Mouse (Mus musculus): Measurements from ENCODE around the gene Hist1h4m. TPM values are rescaled to one million over a fixed set of nuclear protein-coding genes. Genes with fewer than 3 reads are reported as not detected.
"Not testable (repeated sequence)": the region's sequence is repeated elsewhere in the genome, so short reads cannot be mapped to it uniquely, and the experiment has no call there.

Hist1h4m gene
- 100 to 1,000 TPM; 150 to 154 TPM for total RNA-seq (2021)
- long read RNA-seq, experiment 1, partial matches to known transcripts = 0 of 1 reads
- long read RNA-seq, experiment 1, other reads (novel, unspliced or antisense) = 0 of 1 reads
- long read RNA-seq, experiment 2 = 0 reads

- DNase-seq = not testable (repeated sequence)
Observed at GRCm38 (mm10) chr13:21811539-21811938, at the start of gene Hist1h4m. Hist1h4m (plus strand) TSS chr13:21811746.

DNA sequence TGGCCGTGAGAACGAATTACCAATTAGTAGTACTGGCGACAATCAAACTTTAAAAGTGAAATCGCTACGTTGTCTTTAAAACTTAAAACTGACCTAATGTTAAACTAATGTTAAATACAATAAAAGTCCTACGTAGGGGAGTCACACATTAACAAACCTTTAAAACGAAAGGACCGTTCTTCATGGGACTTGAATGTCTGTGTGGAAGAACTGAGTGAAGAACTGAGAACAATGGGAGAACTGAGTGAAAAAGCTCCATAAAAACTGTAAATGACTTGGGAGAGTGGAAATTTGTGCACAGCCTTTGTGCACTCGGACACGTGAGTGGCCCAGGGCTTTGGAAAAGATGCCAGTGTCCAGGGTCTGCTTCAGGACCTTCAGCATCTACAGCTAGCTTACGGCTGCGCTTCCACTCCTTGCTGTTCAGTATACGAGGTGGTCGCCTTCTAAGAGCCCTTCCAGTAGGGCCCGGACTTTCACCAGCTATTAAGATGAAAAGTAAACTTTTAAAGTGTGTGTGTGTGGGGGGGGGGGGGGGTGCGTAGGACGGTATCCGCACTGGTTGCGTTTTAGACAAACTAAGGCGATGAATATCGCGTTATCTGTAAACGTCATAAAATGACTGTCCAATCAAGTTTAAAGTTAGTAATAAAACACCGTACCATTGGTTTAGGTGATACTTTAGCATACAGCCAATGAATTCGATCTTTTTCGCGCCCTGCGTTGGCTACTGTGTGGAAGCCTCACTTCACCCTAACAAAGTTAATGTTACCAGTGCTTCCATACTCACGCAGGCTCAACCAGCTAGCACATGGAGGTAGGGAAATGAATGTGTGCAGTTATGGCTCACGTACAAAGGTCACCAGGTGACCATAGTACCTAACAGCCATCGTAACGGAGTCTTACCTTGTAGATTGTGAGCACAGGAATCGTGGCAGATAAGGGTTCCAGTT lies 32.5 kb upstream of the Hist1h4m start:
- intact Hi-C loops (cut with DNase I; ENCODE audit: low total_unique reads) = no loop called here
- peak; percentile 58 for DNase-seq

More at GRCm38 (mm10) chr13:21811539-21811938, at the start of gene Hist1h4m:
- intact Hi-C loops (cut with DNase I; ENCODE audit: low total_unique reads) = not testable (repeated sequence)

GRCm38 (mm10) chr13:21779767-21780731 lies 31.5 kb upstream of the Hist1h4m start, which contains the start of gene Hist1h1b:
Hist1h1b (minus strand) TSS chr13:21780625.
- DNase-seq = peak; percentile 50
- intact Hi-C loops (cut with DNase I; ENCODE audit: low total_unique reads) = no loop called here

- no peak for DNase-seq
- intact Hi-C loops (cut with DNase I; ENCODE audit: low total_unique reads) = no loop called here
Observed at GRCm38 (mm10) chr13:21781021-21781555, 30.5 kb upstream of the Hist1h4m start.

GRCm38 (mm10) chr13:21781639-21782038 lies 29.9 kb upstream of the Hist1h4m start:
- intact Hi-C loops (cut with DNase I; ENCODE audit: low total_unique reads) = no loop called here
- no peak for DNase-seq

DNA sequence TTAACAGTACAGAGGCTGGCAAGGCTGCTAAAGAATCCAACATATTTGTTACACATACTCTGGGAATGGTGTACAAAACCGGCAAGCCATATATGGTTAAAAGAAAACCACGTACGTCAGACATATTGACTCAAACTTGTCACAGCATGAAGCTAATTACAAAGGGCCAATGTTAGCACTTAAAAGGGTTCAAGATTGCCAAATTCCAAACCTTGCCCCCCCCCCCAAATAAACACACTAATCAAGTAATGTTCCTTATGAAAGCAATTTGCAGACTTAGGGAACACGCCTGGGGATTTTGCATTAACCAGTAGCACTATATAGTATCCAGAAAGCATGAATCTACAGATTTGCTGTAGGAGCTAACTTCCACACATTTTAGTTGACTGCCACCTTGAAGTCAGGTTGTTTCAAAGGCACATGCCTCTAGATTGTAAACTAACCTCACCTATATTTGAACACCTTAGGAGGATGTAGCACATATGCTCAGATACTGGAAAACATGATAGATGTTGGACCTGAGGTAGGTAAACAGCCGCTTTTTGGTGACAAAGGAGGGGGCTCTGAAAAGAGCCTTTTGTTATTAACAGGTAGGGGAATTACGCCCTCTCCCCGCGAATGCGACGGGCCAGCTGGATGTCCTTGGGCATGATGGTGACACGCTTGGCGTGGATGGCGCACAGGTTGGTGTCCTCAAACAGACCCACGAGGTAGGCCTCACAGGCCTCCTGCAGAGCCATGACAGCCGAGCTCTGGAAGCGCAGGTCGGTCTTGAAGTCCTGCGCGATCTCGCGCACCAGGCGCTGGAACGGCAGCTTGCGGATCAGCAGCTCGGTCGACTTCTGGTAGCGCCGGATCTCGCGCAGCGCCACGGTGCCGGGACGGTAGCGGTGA lies 28.9 kb upstream of the Hist1h4m start:
- DNase-seq = not testable (repeated sequence)

GRCm38 (mm10) chr13:21783255-21783617 lies 28.3 kb upstream of the Hist1h4m start, which contains the start of gene Hist1h3i:
Hist1h3i (minus strand) TSS chr13:21783370.
- intact Hi-C loops (cut with DNase I; ENCODE audit: low total_unique reads) = no loop called here
- peak; percentile 7 for DNase-seq

More for the DNA sequence above, 28.9 kb upstream of the Hist1h4m start:
- intact Hi-C loops (cut with DNase I; ENCODE audit: low total_unique reads) = not testable (repeated sequence)

DNA sequence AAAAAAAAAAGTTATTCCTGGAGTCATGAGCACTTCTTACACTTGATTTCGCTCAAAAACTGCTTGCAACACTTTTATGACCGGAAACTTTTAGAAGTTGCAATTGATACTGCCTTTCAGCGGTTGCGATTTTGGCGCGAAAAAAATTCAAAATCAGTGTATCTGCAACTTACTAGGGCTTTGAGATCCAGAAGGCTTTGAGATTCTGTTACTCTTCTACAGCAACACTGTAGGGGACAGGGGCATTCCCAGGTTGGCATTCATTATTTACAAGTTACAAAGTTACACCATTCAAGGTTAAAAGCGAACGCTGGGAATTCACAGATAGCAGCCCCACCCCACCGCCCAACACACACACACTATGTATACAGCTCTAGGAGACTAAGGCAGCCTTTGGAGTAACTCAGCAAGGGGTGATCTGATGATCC lies 27.8 kb upstream of the Hist1h4m start:
- intact Hi-C loops (cut with DNase I; ENCODE audit: low total_unique reads) = no loop called here
- DNase-seq = no peak

GRCm38 (mm10) chr13:21784311-21784710 lies 27.2 kb upstream of the Hist1h4m start:
- DNase-seq = no peak
- intact Hi-C loops (cut with DNase I; ENCODE audit: low total_unique reads) = no loop called here

DNA sequence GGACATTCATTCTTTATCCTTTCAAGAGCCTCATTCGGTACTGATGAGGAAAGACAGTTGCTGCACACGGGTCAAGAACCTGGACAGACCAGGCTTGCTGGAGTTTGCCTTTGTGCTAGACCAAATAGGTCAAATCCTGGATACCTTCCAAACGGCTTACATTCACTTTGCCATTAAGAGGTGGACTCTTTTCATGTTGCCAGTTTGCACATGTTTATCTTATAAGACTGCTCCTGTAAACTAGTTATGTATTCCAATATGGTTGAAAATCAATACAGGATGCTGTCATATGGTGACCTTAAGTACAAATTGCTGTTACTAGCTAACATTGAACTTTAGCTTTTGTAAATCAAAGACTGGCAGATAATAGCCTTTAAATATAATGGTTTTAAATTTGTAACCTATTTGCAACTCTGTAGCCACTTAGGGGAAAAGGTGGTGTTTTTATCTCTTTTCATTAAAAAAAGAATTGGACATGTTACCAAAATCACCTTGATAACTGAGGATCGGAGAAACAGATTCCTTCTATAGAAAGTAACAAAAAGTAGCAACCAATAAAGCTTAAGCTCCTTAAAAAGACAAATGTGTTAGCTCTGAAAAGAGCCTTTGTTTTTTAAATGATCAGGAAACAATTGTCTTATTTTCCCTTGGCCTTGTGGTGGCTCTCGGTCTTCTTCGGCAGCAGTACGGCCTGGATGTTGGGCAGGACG lies 25.2 kb upstream of the Hist1h4m start:
- intact Hi-C loops (cut with DNase I; ENCODE audit: low total_unique reads) = no loop called here
- no peak for DNase-seq

DNA sequence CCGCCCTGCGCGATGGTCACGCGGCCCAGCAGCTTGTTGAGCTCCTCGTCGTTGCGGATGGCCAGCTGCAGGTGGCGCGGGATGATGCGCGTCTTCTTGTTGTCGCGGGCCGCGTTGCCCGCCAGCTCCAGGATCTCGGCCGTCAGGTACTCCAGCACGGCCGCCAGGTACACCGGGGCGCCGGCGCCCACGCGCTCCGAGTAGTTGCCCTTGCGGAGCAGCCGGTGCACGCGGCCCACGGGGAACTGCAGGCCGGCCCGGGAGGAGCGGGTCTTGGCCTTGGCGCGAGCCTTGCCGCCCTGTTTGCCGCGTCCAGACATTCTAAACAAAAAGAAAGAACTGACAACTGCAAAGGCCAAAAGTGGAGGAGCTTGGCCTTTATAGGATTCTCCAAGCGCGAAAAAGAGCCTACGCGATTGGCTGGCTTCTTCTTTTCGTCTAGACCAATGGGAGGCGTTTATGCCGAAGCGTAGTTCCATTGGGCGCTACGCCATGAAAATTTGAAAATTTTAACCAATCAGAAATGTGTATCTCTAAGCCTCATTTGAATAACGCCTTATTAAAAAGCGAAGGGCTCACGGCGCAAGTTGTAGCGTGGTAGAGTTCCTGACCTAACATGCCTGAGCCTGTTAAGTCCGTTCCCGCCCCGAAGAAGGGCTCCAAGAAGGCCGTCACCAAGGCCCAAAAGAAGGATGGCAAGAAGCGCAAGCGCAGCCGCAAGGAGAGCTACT lies 24.5 kb upstream of the Hist1h4m start, which contains the start of the genes Hist1h2an and Hist1h2bp:
Gene Hist1h2an (minus strand): TSS at position 320 of the 731 bp plus-strand sequence.
Gene Hist1h2bp (plus strand): TSS at position 563 of the 731 bp plus-strand sequence.
- intact Hi-C loops (cut with DNase I; ENCODE audit: low total_unique reads) = not testable (repeated sequence)
- peak; percentile 75 for DNase-seq

GRCm38 (mm10) chr13:21787760-21788593 lies 23.6 kb upstream of the Hist1h4m start:
- intact Hi-C loops (cut with DNase I; ENCODE audit: low total_unique reads) = no loop called here
- DNase-seq = no peak

DNA sequence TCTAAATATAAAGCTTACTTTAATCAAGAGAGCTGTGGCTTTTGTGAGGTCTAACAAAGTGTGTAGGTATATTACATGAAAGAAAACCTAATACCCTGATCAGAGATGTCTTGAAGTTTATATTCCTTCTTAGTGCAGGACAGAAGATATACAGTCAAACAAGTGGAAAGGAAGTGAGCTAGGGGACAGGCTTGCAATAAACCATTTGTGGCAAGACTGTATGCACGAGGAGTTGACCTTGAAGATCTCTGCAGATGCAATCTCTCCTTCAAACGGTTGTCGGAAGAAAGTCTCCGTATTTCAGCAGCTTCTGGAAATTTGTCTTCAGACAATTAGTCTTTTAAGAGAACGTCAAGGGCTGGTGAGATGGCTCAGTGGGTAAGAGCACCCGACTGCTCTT lies 21.6 kb upstream of the Hist1h4m start:
- intact Hi-C loops (cut with DNase I; ENCODE audit: low total_unique reads) = no loop called here

DNA sequence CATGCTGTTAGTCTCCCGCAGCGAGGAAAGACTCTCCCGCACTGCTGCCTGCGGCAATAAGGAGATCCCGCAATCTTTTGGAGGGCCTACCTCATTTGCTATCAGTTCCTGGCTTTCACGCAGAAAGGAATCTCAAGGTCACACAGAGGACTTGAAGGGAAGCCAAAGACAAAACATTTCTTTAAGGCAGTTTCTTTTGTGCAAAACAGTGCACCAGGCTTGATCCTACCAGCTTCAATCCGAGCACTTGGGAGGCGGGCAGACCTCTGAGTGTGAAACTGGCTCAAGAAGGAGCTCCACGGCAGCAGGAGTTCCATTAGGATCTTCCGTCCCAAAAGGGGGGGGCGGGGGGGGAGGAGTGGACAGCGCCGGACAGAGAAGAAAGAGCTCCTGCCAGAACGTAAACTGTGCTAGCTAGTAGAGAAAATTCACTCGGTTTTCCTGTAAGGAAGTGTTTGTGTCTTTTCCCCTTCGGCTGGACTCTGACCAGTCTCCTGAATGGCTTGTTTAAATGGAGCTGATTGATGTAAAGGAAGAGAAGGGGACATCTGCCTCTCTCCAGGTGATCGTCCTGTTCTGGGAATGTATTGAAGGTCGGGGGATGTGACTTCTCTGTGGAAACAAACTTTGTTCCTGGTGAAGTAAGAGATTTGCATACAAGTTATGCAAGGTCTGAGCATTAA lies 20.8 kb upstream of the Hist1h4m start:
- intact Hi-C loops (cut with DNase I; ENCODE audit: low total_unique reads) = no loop called here
- no peak for DNase-seq

More for the DNA sequence above, 21.6 kb upstream of the Hist1h4m start:
- no peak for DNase-seq

DNA sequence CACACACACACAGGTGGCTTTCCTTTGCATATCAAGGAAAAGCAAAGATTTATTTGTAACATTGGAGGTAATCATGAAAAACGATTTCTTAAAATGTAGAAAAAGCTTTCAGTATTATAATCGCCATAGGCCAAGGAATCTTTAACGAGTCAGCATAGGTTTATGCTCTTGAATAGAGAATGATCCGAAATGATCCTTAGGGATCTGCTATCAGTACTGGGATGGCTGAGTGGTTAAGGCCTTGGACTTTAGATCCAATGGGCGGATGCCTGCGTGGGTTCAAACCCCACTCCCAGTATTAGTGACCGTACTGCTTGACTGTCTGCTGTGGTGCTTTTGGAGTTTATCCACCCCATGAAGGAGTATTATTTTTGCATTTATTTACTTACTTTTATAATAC lies 16.0 kb upstream of the Hist1h4m start:
- DNase-seq = no peak
- intact Hi-C loops (cut with DNase I; ENCODE audit: low total_unique reads) = no loop called here

Data from gastrocnemius, postnatal 14 days (tissue).